Mouse (Mus musculus) embryonic facial prominence, embryonic 15.5 days (tissue): ENCODE results near the gene Actr3b. TPM values are rescaled to one million over a fixed set of nuclear protein-coding genes. Genes with fewer than 3 reads are reported as not detected.
A peak's percentile ranks its signal among the peaks of the same experiment; 100 is the strongest.
"Not testable (repeated sequence)": the region's sequence is repeated elsewhere in the genome, so short reads cannot be mapped to it uniquely, and the experiment has no call there.

ENCODE experiments used
- ATAC-seq: fragments of 200-750 bp; cut with Nextera tagmentation; 2 replicates; pipeline ENCODE4 v1.8.0; 2017; ENCODE audit warnings: low read depth, moderate TSS enrichment; ENCODE audit not compliant: insufficient number of reproducible peaks, low FRiP score, low TSS enrichment
- H3K27ac ChIP-seq: fragments of 300-500 bp; sonication (generic); replicated peaks from 2 replicates; pipeline ENCODE4 v1.5.1; 2015; ENCODE audit warnings: mild to moderate bottlenecking, inconsistent platforms
- H3K27me3 ChIP-seq: fragments of 300-500 bp; sonication (generic); 2 replicates; pipeline ENCODE4 v1.6.1; 2015; ENCODE audit warnings: inconsistent platforms
- H3K36me3 ChIP-seq: fragments of 300-500 bp; sonication (generic); 2 replicates; pipeline ENCODE4 v1.6.1; 2015; ENCODE audit warnings: mild to moderate bottlenecking, inconsistent platforms
- H3K4me1 ChIP-seq: fragments of 300-500 bp; sonication (generic); 2 replicates; pipeline ENCODE4 v1.6.1; 2015; ENCODE audit warnings: inconsistent platforms
- H3K4me2 ChIP-seq: fragments of 300-500 bp; sonication (generic); replicated peaks from 2 replicates; pipeline ENCODE4 v1.6.1; 2015; ENCODE audit warnings: mild to moderate bottlenecking, inconsistent platforms
- H3K4me3 ChIP-seq: fragments of 300-500 bp; sonication (generic); replicated peaks from 2 replicates; pipeline ENCODE4 v1.5.1; 2015; ENCODE audit warnings: mild to moderate bottlenecking, inconsistent platforms
- H3K9ac ChIP-seq: fragments of 300-500 bp; sonication (generic); 2 replicates; pipeline ENCODE4 v1.6.1; 2015; ENCODE audit warnings: inconsistent platforms
- H3K9me3 ChIP-seq: fragments of 300-500 bp; sonication (generic); replicated peaks from 2 replicates; pipeline ENCODE4 v1.6.1; 2016; ENCODE audit warnings: inconsistent platforms
- WGBS: fragments of 180-500 bp; shearing (Covaris S2); methylation state at CpG from one replicate; pipeline ENCODE4 v1.1.7; 2015; 5-methylcytosine and 5-hydroxymethylcytosine counted together
- polyA plus RNA-seq: library from polyadenylated mRNA; unstranded; fragments of >200 nt; fragmentation: Nextera tagmentation; extraction: Ambion mirVana; gene quantifications from 2 replicates; pipeline ENCODE4 v1.2.1, GENCODE M21; 2015

The Actr3b gene
- polyA plus RNA-seq: 5.2 and 7.0 TPM in 2 replicates

- no peak within 1 kb of the TSS for H3K27ac ChIP-seq
- peak within 1 kb of the TSS; percentile 69 for H3K4me3 ChIP-seq
- WGBS: 2% methylated on average over 45 of the region's 45 CpGs
- H3K27me3 ChIP-seq: peaks cover 3% of the 10 kb centered on the region; the same call in 1 of the 2 replicates
- no peaks in the 10 kb centered on the region for H3K36me3 ChIP-seq
- ATAC-seq: peak; percentile 90
- peak within 1 kb of the TSS; percentile 41 for H3K9ac ChIP-seq
- H3K4me2 ChIP-seq: peak within 1 kb of the TSS; percentile 92
- 0 out of 2 replicates have a peak, but pooled peaks cover 4% of the 10 kb centered on the region for H3K4me1 ChIP-seq
- H3K9me3 ChIP-seq: no peaks in the 10 kb centered on the region
These were observed at the start of gene Actr3b for GRCm38 (mm10) chr5:25759460-25760409. Gene Actr3b (plus strand): TSS chr5:25759997.

- WGBS: 86% methylated on average over 4 of the region's 4 CpGs
- H3K27me3 ChIP-seq, H3K27ac ChIP-seq, H3K4me3 ChIP-seq, H3K4me2 ChIP-seq, H3K36me3 ChIP-seq, H3K9ac ChIP-seq, H3K9me3 ChIP-seq, ATAC-seq, H3K4me1 ChIP-seq: not testable (repeated sequence)
These were observed 46.6 kb upstream of the Actr3b start for GRCm38 (mm10) chr5:25713001-25713706.

GRCm38 (mm10) chr5:25719390-25719789 lies 40.4 kb upstream of the Actr3b start:
- Histone ChIP-seq H3K9ac (no peak overlapping the region), H3K4me3 (no peak overlapping the region), H3K9me3 (no peaks in the 10 kb centered on the region), H3K4me2 (no peak overlapping the region), H3K4me1 (no peaks in the 10 kb centered on the region), H3K27ac (no peak overlapping the region), H3K27me3 (no peaks in the 10 kb centered on the region), H3K36me3 (no peaks in the 10 kb centered on the region)
- WGBS: 70% methylated on average over 4 of the region's 4 CpGs
- ATAC-seq: no peak

- Histone ChIP-seq H3K9me3 (no peaks in the 10 kb centered on the region), H3K4me2 (no peak overlapping the region), H3K27me3 (no peaks in the 10 kb centered on the region), H3K9ac (no peak overlapping the region), H3K27ac (no peak overlapping the region), H3K4me1 (no peaks in the 10 kb centered on the region), H3K4me3 (no peak overlapping the region), H3K36me3 (no peaks in the 10 kb centered on the region)
- no peak for ATAC-seq
- WGBS: 70% methylated on average over 2 of the region's 2 CpGs
These were observed 36.8 kb upstream of the Actr3b start for GRCm38 (mm10) chr5:25723016-25723415.

- Histone ChIP-seq H3K9me3 (no peaks in the 10 kb centered on the region), H3K9ac (no peak overlapping the region), H3K27ac (no peak overlapping the region), H3K4me1 (no peaks in the 10 kb centered on the region), H3K4me3 (no peak overlapping the region), H3K36me3 (no peaks in the 10 kb centered on the region), H3K4me2 (no peak overlapping the region), H3K27me3 (no peaks in the 10 kb centered on the region)
- WGBS: 31% methylated on average over 1 of the region's 1 CpGs
- no peak for ATAC-seq
These were observed 35.6 kb upstream of the Actr3b start for GRCm38 (mm10) chr5:25724134-25724675.

GRCm38 (mm10) chr5:25734318-25734717 lies 25.5 kb upstream of the Actr3b start:
- Histone ChIP-seq H3K36me3 (no peaks in the 10 kb centered on the region), H3K4me2 (no peak overlapping the region), H3K4me1 (no peaks in the 10 kb centered on the region), H3K27ac (no peak overlapping the region), H3K9ac (no peak overlapping the region), H3K27me3 (no peaks in the 10 kb centered on the region), H3K9me3 (no peaks in the 10 kb centered on the region), H3K4me3 (no peak overlapping the region)
- no peak for ATAC-seq
- 11% methylated on average over 1 of the region's 1 CpGs for WGBS

- no peaks in the 10 kb centered on the region for H3K4me1 ChIP-seq
- no peak overlapping the region for H3K4me3 ChIP-seq
- 70% methylated on average over 2 of the region's 2 CpGs for WGBS
- no peaks in the 10 kb centered on the region for H3K9me3 ChIP-seq
- no peaks in the 10 kb centered on the region for H3K36me3 ChIP-seq
- no peak overlapping the region for H3K4me2 ChIP-seq
- H3K27me3 ChIP-seq: no peaks in the 10 kb centered on the region
- ATAC-seq: no peak
- no peak overlapping the region for H3K27ac ChIP-seq
- no peak overlapping the region for H3K9ac ChIP-seq
These were observed 23.9 kb upstream of the Actr3b start for GRCm38 (mm10) chr5:25735861-25736260.

- 49% methylated on average over 3 of the region's 3 CpGs for WGBS
- Histone ChIP-seq H3K9me3 (no peaks in the 10 kb centered on the region), H3K27ac (no peak overlapping the region), H3K4me2 (no peak overlapping the region), H3K27me3 (no peaks in the 10 kb centered on the region), H3K9ac (no peak overlapping the region), H3K4me1 (no peaks in the 10 kb centered on the region), H3K36me3 (no peaks in the 10 kb centered on the region), H3K4me3 (no peak overlapping the region)
- no peak for ATAC-seq
These were observed 21.3 kb upstream of the Actr3b start for GRCm38 (mm10) chr5:25738448-25738847.

GRCm38 (mm10) chr5:25738902-25739301 lies 20.9 kb upstream of the Actr3b start:
- not testable (repeated sequence) for H3K27ac ChIP-seq, H3K9me3 ChIP-seq, H3K9ac ChIP-seq, ATAC-seq, H3K4me1 ChIP-seq, H3K27me3 ChIP-seq, H3K4me2 ChIP-seq, H3K4me3 ChIP-seq, H3K36me3 ChIP-seq
- WGBS: 92% methylated on average over 1 of the region's 1 CpGs

GRCm38 (mm10) chr5:25747904-25748303 lies 11.9 kb upstream of the Actr3b start:
- ATAC-seq: no peak
- Histone ChIP-seq H3K36me3 (no peaks in the 10 kb centered on the region), H3K4me2 (no peak overlapping the region), H3K9me3 (no peaks in the 10 kb centered on the region), H3K4me1 (no peaks in the 10 kb centered on the region), H3K4me3 (no peak overlapping the region), H3K27me3 (no peaks in the 10 kb centered on the region), H3K27ac (no peak overlapping the region), H3K9ac (no peak overlapping the region)

- H3K4me3 ChIP-seq: no peak overlapping the region
- H3K27ac ChIP-seq: no peak overlapping the region
- no peak overlapping the region for H3K4me2 ChIP-seq
- H3K36me3 ChIP-seq: no peaks in the 10 kb centered on the region
- WGBS: 71% methylated on average over 3 of the region's 3 CpGs
- no peaks in the 10 kb centered on the region for H3K9me3 ChIP-seq
- no peaks in the 10 kb centered on the region for H3K27me3 ChIP-seq
- H3K4me1 ChIP-seq: no peaks in the 10 kb centered on the region; the same call in 1 of the 2 replicates
- ATAC-seq: no peak
- no peak overlapping the region for H3K9ac ChIP-seq
These were observed 11.2 kb upstream of the Actr3b start for GRCm38 (mm10) chr5:25748613-25749012.
